Mouse (Mus musculus) embryo, embryonic 9.5 days (tissue): ENCODE measurements around the gene Rnd3.
A peak's percentile ranks its signal among the peaks of the same experiment; 100 is the strongest.

Experiments used
- DNase-seq: peaks from one replicate; pipeline ENCODE4 v3.0.0-alpha.2; 2017; ENCODE audit errors: extremely low spot score

Rnd3 gene

DNA sequence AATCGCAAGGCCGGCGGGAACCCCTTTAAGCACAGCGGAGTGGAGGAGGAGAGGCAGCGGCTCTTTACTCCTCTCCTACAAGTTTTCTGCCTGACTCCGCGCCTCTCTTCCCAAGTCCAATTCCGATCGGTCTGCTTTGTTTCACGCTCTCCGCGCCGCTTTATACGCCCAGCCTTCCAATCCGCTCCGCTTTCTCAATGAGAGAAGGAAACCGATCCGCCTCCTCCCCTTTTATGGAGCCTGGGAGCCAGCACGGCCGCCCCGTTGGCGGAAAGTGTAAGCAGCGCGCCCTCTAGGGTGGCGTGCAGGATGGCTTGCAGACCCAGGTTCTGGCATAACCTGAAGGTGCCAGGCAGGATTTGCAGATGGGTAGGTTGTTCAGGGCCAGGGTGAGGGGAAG is at the start of gene Rnd3:
TSS of gene Rnd3 (minus strand) at position 137 of the 400 bp plus-strand sequence.
- DNase-seq: peak; percentile 96

DNA sequence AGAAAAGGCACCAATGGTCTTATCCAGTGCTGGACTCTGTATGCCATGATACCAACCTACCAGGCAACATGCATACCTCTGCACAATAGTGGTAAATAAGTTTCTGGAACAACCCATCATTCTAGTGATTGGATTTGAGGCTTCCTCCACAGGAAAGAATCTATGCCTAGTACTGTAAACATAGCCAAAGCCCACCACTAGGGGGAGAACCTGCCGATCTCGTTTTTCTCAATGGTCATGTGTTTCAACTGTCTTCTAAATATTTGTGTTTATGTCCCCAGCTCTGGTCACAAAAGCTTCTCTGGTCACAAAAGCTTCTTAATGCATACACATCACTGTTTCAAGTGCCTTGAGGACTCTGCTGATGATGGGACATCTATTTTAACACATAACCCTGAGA is 43.4 kb upstream of the Rnd3 start:
- DNase-seq: no peak

DNA sequence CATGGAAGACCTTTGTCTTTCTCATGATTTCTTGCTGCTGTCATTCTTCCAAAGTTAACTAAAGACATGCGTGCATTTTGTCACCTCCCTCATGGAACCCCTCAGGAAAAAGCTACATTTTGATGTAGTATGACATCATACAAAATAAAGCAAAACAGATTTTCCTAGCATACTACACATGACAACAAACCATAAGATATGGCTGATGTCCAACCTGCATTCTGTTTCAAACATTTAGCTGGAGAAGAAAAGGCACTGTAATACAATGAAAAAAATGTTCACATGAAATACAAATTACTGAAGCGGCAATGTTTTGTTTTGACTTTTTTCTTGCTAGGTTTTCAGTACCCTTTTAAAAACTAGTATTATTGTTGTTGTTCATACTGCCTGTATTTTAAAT is 36.9 kb upstream of the Rnd3 start:
- no peak for DNase-seq

DNA sequence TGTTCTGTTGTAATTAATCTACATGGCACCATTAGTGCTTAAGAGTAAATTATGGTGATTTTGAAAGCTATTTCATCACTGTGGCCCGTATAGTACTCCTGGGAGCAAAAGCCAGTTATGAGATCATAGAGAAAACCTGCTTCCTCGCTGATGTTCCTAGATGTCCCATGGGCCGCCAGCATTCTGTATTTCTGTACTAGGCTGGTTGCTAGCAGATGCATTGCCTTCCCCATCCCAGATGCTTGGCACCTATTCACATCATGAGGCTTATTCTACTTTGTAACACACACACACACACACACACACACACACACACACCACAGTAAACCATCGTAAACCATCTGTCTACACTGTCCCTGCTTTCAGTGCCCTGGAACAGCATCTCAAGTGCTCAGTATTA is 34.1 kb upstream of the Rnd3 start:
- no peak for DNase-seq

DNA sequence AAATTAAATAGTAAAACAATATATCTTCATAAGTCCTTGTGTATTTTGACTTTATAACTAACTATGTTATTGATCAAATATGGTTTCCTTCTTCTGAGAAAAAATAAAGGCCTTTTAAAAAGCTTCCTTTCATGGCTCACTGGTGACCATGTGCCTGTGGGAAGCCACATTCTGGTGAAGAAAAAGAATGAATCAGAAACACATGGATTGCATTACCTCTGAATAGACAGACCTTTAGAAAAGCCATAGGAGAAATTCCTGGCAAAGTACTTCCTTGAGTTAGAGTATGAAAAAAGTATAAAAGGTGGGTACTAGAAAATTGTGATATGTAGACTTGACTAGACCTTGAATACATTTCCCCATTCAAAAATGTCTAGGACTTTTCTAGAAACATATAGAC is 32.5 kb upstream of the Rnd3 start:
- no peak for DNase-seq

DNA sequence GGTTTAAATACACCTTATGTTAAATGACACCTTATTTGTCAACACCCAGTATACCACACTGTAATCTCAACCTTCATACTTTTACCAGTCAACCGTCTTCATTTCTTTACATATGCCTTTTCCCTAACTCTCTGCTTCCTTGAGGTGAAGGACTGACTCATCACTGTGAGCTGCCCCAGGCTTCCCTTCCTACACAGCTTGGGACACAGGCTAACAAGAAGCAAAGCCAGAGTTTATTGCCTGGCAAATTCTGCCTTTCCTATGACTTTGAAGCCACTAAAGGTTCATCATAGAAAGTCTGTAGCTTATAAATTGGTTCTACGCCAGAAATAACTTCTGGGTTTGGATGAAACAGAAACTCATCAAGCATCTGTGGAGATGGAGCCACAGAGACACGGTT is 30.2 kb upstream of the Rnd3 start:
- DNase-seq: no peak

DNA sequence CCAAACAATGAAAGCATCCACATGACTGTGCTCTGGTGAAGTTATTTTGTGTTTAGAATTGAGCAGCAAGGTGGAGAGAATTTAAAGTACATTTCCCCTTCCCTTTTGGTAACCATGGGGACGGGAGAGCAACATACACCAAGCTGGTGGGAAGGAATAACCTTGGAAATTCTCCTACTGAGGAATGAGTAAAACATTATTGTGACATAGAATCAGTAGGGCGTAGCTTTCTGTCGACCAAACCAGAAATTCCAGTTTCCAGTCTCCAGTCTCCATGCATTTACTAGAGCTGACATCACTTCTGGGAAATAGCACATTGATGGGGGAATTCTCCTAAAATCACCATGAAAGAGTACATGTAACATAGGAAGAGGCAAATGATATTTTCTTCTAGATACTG is 28.7 kb upstream of the Rnd3 start:
- no peak for DNase-seq

DNA sequence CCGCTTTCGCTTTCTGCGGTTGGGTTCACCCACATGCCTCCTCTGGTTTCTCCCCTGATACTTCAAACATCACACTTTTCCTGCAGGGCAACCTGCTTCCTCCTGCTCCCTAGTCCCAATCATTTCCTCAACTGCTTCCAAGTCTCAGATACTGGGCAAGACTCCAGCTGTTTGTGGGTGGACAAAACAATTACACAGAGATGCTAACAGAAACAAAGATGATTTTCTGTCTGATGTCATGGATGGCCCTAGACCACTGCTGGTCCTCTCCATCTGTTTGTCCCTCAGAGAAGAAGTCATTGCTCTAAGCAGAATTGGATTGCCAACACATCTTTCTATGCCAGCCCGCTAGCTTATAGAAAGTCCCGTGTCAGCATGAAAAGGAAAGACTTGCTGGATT is 26.4 kb upstream of the Rnd3 start:
- DNase-seq: no peak

DNA sequence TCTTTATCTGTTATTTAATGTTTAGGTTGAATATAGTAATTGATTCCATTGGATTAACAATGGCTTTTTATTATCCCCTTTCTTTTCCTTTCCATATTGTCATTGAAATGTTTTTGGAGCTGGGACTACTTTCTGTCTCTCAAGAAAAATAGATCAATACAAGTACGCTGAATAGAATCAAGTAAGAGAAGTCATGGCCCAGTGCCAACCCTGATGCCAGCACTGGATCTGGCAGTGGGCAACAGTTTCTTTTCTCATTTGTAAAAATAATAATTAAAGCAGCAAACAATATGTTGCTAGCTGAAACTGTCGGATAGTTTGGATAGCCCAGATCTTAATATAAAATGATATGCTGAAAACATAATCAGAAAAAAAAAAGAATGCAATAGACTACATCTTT is 12.2 kb upstream of the Rnd3 start:
- no peak for DNase-seq

DNA sequence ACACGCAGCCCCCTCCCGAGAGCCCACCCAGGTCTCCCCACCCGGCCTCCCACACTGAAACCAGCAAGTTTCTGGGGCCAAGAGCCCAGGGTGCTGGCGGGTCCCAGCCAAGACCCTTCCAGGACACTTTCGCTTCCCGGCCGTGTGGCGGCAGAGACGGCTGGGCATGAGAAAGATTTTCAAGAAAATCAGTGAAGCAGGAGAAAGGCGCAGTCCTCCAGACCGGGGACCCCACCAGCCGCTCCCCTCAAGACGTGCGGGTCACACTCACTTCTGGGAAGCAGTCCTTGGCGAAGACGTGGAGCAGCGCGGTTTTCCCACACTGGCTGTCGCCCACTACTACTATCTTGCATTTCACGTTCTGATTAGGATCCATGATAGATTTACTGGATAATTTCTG is 457 bp downstream of the Rnd3 start:
- DNase-seq: peak; percentile 55

DNA sequence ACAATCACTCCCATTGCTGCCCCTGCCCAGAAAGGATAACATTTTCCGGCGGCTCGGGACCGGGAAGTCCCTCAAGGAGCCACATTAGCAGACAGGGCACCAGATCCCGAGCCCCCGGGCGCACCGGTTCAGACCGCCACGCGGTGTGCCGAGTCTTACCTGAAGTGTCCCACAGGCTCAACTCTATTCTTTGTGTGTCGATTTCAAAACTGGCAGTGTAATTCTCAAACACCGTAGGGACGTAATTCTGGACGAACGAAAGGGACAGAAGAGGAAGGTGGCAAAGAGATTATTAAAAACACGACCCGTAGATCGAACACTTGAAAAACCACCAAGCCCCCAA is 875 bp downstream of the Rnd3 start:
- DNase-seq: no peak

DNA sequence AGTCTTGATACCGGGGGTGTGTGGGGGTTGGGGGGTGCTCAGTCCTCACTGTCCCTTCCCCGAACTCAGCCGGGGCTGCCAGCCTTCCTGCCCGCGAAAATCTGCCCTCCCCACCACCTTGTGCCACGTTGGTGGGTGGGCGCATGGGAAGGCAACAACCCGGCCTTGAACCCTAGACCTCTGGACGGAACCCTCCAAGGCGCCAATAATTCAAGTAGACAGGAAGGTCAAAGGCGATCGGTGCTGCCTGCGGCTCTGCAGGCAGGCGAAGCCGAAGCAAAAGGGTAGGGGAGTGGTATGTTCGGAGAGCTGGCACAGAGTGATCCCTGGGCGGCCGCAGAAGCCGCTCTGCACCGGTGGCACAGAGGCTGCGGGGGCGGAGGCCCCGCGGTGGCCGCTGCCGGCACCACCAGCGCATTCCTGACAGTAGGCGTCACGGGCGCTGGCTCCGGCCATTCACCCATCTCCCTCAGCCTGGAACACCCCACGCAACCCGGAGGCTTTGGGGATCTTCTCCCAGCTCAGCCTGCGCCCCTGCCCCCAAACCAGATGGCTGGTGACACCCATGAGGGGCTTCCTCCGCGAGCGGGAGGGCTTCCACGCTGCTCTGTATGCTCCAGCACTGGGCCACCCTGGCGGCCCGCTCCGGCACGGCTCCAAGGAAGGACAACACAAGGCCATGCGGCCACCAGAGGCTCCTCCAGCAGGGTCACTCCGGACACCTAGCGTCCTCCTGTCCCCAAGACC is 1.4 kb downstream of the Rnd3 start:
- peak; percentile 82 for DNase-seq

DNA sequence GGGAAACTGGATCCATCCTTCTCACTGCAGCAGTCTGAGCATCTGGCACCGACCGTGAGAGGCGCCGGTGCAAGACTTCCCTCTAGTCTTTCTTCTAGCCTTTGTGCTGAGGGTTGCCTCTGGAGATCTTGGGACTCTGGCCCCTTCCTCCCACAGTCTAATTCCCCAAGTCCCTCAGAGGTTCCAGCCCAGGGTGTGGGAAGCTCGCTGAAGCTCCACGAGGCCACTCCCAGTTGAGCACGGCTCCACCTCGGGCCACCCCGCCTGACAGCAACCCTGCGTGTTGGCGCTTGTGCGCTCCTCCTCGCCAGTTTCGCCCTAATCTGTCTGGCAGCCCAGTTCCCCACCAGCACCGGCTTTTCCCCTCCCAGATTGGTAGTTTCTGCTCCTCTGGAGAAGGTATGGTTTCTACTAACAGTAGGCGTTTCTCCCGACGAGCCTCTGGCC is 2.0 kb downstream of the Rnd3 start:
- DNase-seq: peak; percentile 80

DNA sequence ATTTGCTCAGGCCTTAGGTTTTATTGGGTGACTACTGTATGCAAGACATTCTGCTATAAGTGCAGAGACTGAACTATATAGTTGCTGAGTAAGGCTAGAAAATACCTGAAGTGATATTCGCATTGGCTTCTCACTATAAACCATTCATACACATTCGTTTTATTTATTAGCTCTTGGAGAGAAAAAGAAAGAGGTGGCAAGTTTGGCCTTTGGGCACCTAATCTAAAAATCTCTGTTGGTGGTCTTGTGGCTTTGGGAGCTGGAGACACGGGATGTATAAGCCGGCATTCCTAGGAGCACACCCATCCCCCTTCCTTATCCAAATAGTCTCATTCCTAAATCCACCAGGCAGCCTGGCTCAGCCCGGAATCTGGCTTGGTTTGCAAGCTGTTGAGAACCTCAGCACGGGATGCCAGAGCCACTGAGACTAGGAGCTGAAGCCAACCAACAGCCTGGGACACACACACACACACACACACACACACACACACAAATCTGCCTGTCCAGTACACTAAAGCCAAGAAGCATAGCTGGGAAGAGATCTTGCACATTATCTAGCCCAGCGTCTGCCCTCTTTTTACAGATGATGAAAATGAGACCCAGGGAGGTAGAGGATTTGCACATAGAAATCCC is 3.0 kb downstream of the Rnd3 start:
- DNase-seq: peak; percentile 66

DNA sequence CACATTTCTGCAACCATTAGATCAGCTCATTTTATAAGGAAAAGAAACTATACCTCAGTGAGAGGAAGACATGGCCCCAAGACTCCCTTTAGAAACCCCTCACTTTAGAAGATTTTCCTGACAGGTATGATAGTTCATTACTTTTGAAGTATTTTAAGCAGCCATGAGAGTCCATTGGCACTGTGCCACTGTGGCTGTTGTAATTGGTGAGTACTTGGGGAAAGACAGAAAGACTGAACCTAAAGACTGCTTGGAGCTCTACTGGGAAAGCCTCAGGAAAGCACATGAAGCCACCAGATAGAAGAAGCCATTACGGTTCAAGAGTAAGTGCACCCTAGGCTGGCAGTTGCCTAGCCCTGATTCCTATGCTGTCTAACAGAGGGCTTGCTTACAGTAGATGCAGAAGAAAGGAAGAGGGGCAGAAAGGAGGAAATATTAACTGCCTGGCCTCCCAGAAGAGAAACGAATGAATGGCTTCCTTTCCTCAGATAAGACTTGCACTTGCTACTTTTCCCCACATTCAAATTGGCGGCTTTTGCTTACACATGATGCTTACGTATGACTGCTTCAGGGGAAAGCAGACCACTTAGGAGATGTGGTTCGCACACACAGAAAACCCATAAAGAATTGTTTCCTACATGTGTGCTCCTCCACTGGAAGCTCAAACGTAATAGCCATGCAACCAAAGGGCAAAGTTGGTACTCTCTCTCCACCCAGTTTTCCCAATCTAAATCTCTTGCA is 4.4 kb downstream of the Rnd3 start:
- no peak for DNase-seq

DNA sequence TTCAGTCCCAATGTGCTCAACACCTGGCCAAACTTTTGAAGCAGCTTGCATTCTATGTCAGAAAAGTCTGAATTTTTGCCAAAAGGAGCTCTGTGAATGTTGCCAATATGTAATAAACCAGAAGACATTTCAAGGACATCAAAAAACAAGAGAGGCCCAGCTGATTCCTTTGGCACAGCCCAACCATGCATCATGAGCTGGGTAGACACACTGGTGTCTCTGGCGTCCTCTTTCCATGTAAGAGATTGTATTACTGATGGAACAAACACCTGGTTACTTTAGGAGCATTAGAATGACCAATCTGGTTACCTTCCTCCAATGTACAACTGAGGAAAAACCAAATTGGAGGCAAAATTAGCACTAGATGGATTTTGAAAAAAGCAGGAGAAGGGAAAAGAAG is 6.5 kb downstream of the Rnd3 start:
- no peak for DNase-seq

DNA sequence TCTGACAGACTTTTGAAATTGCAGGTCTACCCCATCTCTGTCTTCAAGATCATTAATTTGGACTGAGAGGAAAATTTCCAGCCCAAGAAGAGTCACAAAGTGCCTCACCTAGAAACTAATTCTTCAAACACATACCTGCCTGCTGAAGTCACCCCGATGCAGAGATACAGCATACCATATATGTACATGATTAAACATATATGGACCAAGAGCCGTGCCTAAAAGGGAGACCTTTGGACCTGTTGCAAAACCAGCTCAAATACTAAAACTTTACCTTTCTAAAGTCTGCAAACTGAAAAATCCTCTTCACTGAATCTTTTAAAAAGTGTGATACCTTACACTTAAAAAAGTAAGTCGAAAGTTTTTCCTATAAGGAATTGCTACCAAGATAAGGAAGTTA is 7.6 kb downstream of the Rnd3 start:
- DNase-seq: no peak

DNA sequence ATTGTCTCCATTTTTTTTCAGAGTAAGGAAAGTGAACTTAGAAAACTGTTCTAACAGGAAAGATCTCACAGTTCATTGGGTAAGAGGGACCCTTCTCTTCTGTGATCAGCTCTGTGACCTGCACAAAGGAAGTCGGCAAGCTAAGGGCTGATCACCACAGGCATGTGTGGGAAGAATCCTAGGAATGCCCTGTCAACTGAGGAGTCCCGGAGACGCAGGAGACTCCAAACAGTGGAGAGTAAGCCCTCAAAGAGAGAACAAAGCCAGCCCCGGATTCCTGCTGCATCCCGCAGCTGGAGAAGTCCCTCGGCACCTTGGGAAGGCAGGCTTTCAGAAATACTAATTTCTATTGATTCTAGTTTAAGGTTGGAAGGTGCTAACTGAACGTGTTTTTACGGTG is 8.4 kb downstream of the Rnd3 start:
- peak; percentile 76 for DNase-seq

DNA sequence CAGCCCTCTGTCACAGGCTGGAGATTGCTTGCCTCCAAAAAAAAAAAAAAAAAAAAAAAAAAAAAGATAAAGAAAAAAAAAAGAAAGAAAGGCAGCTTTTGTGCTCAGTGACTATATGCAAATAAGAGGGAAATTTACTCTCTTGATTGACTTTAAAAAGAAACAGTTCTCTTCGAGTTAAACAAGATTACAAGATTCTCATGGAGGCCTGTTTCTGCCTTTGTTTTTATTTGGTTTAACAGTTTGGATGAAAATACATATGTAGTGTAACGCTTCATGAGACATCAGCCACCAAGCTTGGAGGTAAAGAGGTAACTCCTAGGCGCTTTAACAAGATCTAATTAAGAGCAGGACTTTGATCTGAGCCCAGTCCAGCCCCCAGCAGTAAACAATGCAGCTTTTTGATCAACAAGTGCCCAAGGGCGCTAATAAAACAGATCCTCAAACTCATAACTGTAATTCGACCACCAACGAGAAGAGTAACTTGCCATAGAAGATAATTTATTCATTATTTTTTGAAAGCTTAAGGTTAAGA is 8.9 kb downstream of the Rnd3 start:
- peak; percentile 47 for DNase-seq

DNA sequence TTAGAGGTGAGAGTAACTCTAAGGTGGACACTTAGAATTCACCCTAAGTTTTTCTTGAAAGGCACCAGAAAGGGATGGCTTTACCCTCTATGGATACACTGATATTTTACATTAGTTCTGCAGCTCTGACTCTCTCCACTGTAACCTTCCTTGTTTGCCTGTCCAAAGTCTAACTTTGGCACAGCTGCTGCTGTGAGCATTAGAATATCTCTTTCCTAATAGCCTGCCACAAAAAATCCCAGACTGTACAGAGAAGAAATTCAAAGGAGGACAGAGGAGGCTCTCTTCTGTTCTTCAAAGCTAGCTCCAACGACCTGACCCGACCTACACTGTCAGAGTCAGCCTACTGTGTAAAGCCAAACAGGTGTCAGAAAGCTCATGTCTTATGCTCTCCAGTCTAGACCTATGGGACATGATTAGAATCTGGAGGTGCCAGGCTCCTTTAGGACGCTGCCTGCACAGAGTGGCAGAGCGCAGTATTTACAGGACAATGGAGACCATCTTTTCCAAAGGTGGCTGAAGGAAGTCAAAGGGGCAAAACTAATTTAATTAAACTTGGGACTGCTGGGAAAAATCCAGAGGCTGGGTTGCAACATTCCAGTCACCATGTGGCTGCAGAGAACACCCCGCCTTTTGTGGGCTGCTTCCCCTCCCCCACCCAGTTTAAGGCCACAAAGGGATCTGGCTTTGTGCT is 9.5 kb downstream of the Rnd3 start:
- peak; percentile 74 for DNase-seq

DNA sequence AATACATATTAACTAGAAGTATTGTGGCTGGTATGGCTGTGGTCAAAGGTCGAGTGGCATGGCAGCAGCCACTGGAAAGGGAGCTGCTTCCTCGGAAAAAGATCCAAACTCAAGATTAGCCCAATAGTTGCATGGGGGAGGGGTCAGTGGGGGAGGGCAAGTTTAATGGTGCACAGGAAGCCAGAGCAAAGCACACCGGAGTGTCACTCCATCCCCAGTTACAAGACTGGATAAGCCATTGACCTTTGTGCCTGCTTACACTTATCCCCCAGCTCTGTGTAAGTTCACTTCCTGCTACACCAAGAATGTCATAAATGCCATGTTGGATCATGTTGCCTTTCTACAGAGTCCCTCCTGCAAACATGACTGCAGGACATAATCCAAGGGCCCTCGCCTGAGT is 11.2 kb downstream of the Rnd3 start:
- DNase-seq: peak; percentile 26

DNA sequence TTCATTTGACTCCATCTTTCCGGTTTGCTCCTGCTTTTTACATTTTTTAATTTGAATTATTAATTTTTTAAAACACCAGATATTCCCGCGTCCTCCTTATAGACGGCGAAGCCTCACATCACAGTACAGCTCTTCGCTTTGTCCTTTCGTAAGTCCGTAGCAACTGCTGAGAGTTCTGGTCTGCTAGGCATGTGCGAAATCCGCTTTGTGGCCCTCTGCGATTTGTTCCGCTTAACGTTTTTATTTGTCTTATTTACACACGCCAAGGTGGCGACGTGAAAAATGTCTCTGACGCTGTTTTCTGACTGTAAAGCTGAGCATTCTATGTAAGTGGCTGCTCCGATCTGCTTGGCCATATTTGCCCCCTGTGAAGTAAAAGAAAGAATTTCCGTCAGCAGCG is 16.7 kb downstream of the Rnd3 start:
- no peak for DNase-seq
